Mouse (Mus musculus) T-cell, adult 66 days (primary cell): ENCODE data around the gene Zar1. TPM values are rescaled to one million over a fixed set of nuclear protein-coding genes. Genes with fewer than 3 reads are reported as not detected.

Source experiments
- total RNA-seq, 2 experiments: library from RNA; stranded (reverse); gene quantifications; 3 replicates in 1 of 2; 4 replicates in 1 of 2; pipeline ENCODE4 v1.2.4; 2023

Zar1 gene
- under 1 TPM in 1 of 2 experiments, not detected in 1; 0.39 TPM for total RNA-seq

GRCm38 (mm10) chr5:72580970-72581332 is at the start of gene Zar1:
Zar1 (minus strand) TSS chr5:72581254.

GRCm38 (mm10) chr5:72587192-72587681 is 6.2 kb upstream of the Zar1 start, which contains the start of gene Gm5868:
Gm5868 (minus strand) TSS chr5:72587551.

GRCm38 (mm10) chr5:72559544-72560049 is 21.5 kb downstream of the Zar1 start, which contains the start of gene Nfxl1:
Nfxl1 (minus strand) TSS chr5:72559684.

Other genes with a start within 250 kb of the Zar1 start
- not detected for gene Corin, start 76.8 kb downstream of the Zar1 start, total RNA-seq
- gene Nfxl1, start 21.6 kb downstream of the Zar1 start, total RNA-seq = 10 to 100 TPM; 13.3 to 13.6 TPM
- under 1 TPM in 1 of 2 experiments, not detected in 1; 0.65 TPM for gene Gm5868, start 6.3 kb upstream of the Zar1 start, total RNA-seq
- 10 to 100 TPM; 19.7 to 21.6 TPM for gene Cnga1, start 63.0 kb upstream of the Zar1 start, total RNA-seq
- gene Nipal1, start 66.5 kb upstream of the Zar1 start, total RNA-seq = 10 to 100 TPM in 1 of 2 experiments, 1 to 10 TPM in 1; 4.7 to 14.4 TPM
- gene Txk, start 171.5 kb upstream of the Zar1 start, total RNA-seq = 100 to 1,000 TPM; 175 to 177 TPM